Mouse (Mus musculus): ENCODE results near the gene Gmip.

DNA sequence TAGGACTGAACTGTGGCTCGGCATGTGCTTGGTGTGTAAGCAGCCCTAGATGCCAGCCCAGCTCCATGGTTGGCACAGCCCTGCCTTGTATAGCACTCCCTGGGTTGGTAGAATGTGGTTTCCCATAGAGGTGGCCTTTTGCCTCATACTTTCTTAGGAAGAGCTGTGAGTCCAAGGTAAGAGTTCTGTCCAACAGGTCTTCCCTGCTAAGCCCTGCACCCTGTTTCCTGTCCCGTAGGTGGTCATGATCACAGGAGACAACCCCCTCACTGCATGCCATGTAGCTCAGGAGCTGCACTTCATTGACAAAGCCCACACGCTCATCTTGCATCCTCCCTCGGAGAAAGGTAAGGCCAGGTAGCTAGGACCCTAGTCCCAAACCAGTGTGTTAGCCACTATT, 6.7 kb upstream of the Gmip start:
- no peak for TF ChIP-seq CTCF (IDR thresholded peaks at IDR 0.05; ENCODE audit: insufficient read depth, low read length)
- TF ChIP-seq POLR2A (IDR thresholded peaks at IDR 0.05; ENCODE audit: borderline replicate concordance, extremely low read depth, low read depth, low read length), result no peak
